Mouse (Mus musculus): ENCODE data around the gene Ptprm.

DNA sequence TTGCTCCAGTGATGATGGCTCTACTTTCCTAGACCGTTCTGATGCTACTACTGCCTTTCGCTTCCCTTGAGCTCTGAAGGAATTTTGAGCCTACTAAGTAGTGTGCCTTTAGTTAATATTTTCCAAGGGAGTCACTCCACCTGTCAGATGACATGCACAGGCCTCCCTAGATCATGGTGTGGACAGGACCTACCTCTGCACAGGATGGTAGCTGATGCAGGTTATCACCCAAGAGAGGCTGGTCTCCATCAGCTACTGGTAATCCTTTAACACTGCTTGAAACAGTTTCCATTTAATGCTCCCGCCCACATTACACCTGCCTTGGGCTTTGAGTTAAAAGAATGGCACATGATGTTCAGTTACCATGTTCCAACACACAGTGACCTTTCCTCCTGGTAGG lies 688.5 kb downstream of the Ptprm start:
- TF ChIP-seq CTCF (IDR thresholded peaks at IDR 0.05; ENCODE audit: borderline replicate concordance, extremely low read depth, insufficient read depth, insufficient read length) (no peak), POLR2A (IDR thresholded peaks at IDR 0.05; ENCODE audit: borderline replicate concordance, extremely low read depth, insufficient read depth, insufficient read length, poor library complexity, severe bottlenecking) (no peak)

Measured in brain, embryonic 14.5 days (tissue).